Mouse (Mus musculus): ENCODE measurements around the gene Hsd17b2. TPM values are rescaled to one million over a fixed set of nuclear protein-coding genes. Genes with fewer than 3 reads are reported as not detected.

Hsd17b2 gene
- polyA plus RNA-seq, 1 experiment = 1.1 TPM

- no peak overlapping the region for H3K4me3 ChIP-seq (replicated peaks; ENCODE audit: control insufficient read depth, low read depth, low read length)
- H3K27ac ChIP-seq (ENCODE audit: control insufficient read depth, insufficient read depth, low read depth, low read length, poor library complexity) = no peak overlapping the region
- WGBS = 85% methylated on average over 6 of the region's 6 CpGs
- no peaks in the 10 kb centered on the region for H3K4me1 ChIP-seq (ENCODE audit: control insufficient read depth, insufficient read depth, low read length)
- no peak for TF ChIP-seq CTCF (IDR thresholded peaks at IDR 0.05; ENCODE audit: control insufficient read depth, insufficient read depth, low read length)
- TF ChIP-seq POLR2A (IDR thresholded peaks at IDR 0.05; ENCODE audit: borderline replicate concordance, control insufficient read depth, low read depth, low read length) = no peak
Observed at GRCm38 (mm10) chr8:117779344-117779743, 77.6 kb downstream of the Hsd17b2 start.

- no peaks in the 10 kb centered on the region for H3K4me1 ChIP-seq (ENCODE audit: control insufficient read depth, insufficient read depth, low read length)
- H3K27ac ChIP-seq (ENCODE audit: control insufficient read depth, insufficient read depth, low read depth, low read length, poor library complexity) = no peak overlapping the region
- 61% methylated on average over 6 of the region's 6 CpGs for WGBS
- no peak overlapping the region for H3K4me3 ChIP-seq (replicated peaks; ENCODE audit: control insufficient read depth, low read depth, low read length)
- TF ChIP-seq POLR2A (IDR thresholded peaks at IDR 0.05; ENCODE audit: borderline replicate concordance, control insufficient read depth, low read depth, low read length) = no peak
- TF ChIP-seq CTCF (IDR thresholded peaks at IDR 0.05; ENCODE audit: control insufficient read depth, insufficient read depth, low read length) = no peak
Observed at GRCm38 (mm10) chr8:117781375-117782129, 79.8 kb downstream of the Hsd17b2 start.

DNA sequence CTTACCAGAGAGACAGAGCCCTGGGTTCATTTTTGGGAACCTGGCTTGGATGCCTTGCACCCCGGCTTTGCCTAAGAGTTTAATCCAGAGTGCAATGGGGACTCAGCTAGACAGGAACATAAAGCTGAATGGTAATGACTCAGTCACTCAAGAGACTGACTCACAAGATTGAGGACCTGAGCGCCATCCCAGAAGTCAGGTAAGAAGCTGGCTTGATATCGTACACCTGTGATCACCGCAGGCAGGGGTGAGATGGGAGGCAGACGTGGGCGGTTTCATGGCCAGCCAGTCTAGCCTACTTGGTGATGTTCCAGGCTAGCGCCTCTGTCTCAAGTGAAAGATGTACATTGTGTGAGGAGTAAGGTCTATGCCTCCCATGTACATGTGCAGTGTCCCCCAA is 81.3 kb downstream of the Hsd17b2 start:
- TF ChIP-seq POLR2A (IDR thresholded peaks at IDR 0.05; ENCODE audit: borderline replicate concordance, control insufficient read depth, low read depth, low read length) = no peak
- TF ChIP-seq CTCF (IDR thresholded peaks at IDR 0.05; ENCODE audit: control insufficient read depth, insufficient read depth, low read length) = no peak
- H3K27ac ChIP-seq (ENCODE audit: control insufficient read depth, insufficient read depth, low read depth, low read length, poor library complexity) = no peak overlapping the region
- WGBS = 89% methylated on average over 7 of the region's 7 CpGs
- H3K4me3 ChIP-seq (replicated peaks; ENCODE audit: control insufficient read depth, low read depth, low read length) = no peak overlapping the region
- no peaks in the 10 kb centered on the region for H3K4me1 ChIP-seq (ENCODE audit: control insufficient read depth, insufficient read depth, low read length)

- 91% methylated on average over 3 of the region's 3 CpGs for WGBS
- TF ChIP-seq CTCF (IDR thresholded peaks at IDR 0.05; ENCODE audit: control insufficient read depth, insufficient read depth, low read length) = no peak
- no peak for TF ChIP-seq POLR2A (IDR thresholded peaks at IDR 0.05; ENCODE audit: borderline replicate concordance, control insufficient read depth, low read depth, low read length)
- Histone ChIP-seq H3K27ac (ENCODE audit: control insufficient read depth, insufficient read depth, low read depth, low read length, poor library complexity) (no peak overlapping the region), H3K4me3 (replicated peaks; ENCODE audit: control insufficient read depth, low read depth, low read length) (no peak overlapping the region), H3K4me1 (ENCODE audit: control insufficient read depth, insufficient read depth, low read length) (no peaks in the 10 kb centered on the region)
Observed at GRCm38 (mm10) chr8:117786428-117786827, 84.7 kb downstream of the Hsd17b2 start.

DNA sequence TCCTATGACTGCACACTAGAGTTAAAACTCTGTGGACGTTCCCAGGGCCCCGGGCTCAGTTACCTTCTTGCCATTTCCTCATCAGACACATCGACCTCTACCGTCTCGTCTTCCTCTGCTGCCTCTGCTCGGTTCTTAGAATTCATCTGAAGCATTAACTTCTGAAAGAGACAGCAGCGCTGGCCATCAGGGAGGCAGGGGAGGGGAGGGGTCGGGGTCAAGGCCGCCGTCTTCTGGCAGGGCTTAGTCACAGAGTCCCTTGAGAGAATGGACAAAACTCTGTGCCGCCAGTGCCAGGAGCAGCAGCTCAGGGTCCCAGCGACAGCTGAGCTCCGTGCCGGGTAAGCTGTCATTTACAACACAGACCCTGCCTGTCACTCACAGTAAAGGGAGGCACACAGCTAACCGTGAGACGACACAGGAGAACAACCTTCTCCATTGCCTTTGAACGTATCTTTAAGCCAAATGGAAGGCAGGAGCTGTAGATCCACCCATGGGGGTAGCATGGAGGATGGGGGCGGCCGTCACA is 91.0 kb downstream of the Hsd17b2 start:
- H3K27ac ChIP-seq (ENCODE audit: control insufficient read depth, insufficient read depth, low read depth, low read length, poor library complexity) = no peak overlapping the region
- H3K4me3 ChIP-seq (replicated peaks; ENCODE audit: control insufficient read depth, low read depth, low read length) = no peak overlapping the region
- H3K4me1 ChIP-seq (ENCODE audit: control insufficient read depth, insufficient read depth, low read length) = no peaks in the 10 kb centered on the region
- 88% methylated on average over 19 of the region's 19 CpGs for WGBS
- TF ChIP-seq POLR2A (IDR thresholded peaks at IDR 0.05; ENCODE audit: borderline replicate concordance, control insufficient read depth, low read depth, low read length) = no peak
- TF ChIP-seq CTCF (IDR thresholded peaks at IDR 0.05; ENCODE audit: control insufficient read depth, insufficient read depth, low read length) = no peak

GRCm38 (mm10) chr8:117794581-117794980 is 92.9 kb downstream of the Hsd17b2 start:
- Histone ChIP-seq H3K27ac (ENCODE audit: control insufficient read depth, insufficient read depth, low read depth, low read length, poor library complexity) (no peak overlapping the region), H3K4me1 (ENCODE audit: control insufficient read depth, insufficient read depth, low read length) (no peaks in the 10 kb centered on the region), H3K4me3 (replicated peaks; ENCODE audit: control insufficient read depth, low read depth, low read length) (no peak overlapping the region)
- TF ChIP-seq POLR2A (IDR thresholded peaks at IDR 0.05; ENCODE audit: borderline replicate concordance, control insufficient read depth, low read depth, low read length) (no peak), CTCF (IDR thresholded peaks at IDR 0.05; ENCODE audit: control insufficient read depth, insufficient read depth, low read length) (no peak)
- 95% methylated on average over 10 of the region's 10 CpGs for WGBS

GRCm38 (mm10) chr8:117796464-117796863 is 94.8 kb downstream of the Hsd17b2 start:
- H3K4me3 ChIP-seq (replicated peaks; ENCODE audit: control insufficient read depth, low read depth, low read length) = no peak overlapping the region
- H3K4me1 ChIP-seq (ENCODE audit: control insufficient read depth, insufficient read depth, low read length) = no peaks in the 10 kb centered on the region
- WGBS = 93% methylated on average over 15 of the region's 15 CpGs
- no peak for TF ChIP-seq CTCF (IDR thresholded peaks at IDR 0.05; ENCODE audit: control insufficient read depth, insufficient read depth, low read length)
- no peak for TF ChIP-seq POLR2A (IDR thresholded peaks at IDR 0.05; ENCODE audit: borderline replicate concordance, control insufficient read depth, low read depth, low read length)
- H3K27ac ChIP-seq (ENCODE audit: control insufficient read depth, insufficient read depth, low read depth, low read length, poor library complexity) = no peak overlapping the region

DNA sequence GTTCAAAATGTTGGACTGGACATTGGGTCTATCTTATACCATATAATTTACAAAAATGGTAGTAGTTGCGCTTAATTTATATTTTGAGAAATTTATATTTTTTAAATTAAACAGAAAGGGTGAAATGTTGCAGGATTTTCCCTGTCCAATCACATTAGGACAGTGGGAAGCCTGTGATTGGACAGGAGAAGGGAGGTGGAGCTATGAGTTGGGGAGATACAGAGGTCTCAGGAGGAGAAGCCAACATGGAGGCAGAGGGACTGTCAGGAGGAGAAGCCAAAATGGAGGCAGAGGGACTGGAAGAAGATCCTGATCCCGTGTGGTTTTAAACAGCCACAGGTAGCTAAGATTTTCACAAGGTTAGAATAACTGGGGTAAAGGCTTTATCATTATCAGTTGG is 96.4 kb downstream of the Hsd17b2 start:
- no peak overlapping the region for H3K27ac ChIP-seq (ENCODE audit: control insufficient read depth, insufficient read depth, low read depth, low read length, poor library complexity)
- TF ChIP-seq POLR2A (IDR thresholded peaks at IDR 0.05; ENCODE audit: borderline replicate concordance, control insufficient read depth, low read depth, low read length) (no peak), CTCF (IDR thresholded peaks at IDR 0.05; ENCODE audit: control insufficient read depth, insufficient read depth, low read length) (no peak)
- H3K4me1 ChIP-seq (ENCODE audit: control insufficient read depth, insufficient read depth, low read length) = peaks cover 2% of the 10 kb centered on the region; the same call in 1 of the 2 replicates
- 88% methylated on average over 2 of the region's 2 CpGs for WGBS
- no peak overlapping the region for H3K4me3 ChIP-seq (replicated peaks; ENCODE audit: control insufficient read depth, low read depth, low read length)

Data from bone marrow, adult 2 months (tissue).